ENCODE assay signal across 19 mouse cellular contexts in genomic region chr5:91147001-91147400, GRCm38 (mm10). TPM values are rescaled to one million over a fixed set of nuclear protein-coding genes. Genes with fewer than 3 reads are reported as not detected.
"Had no signal": no experiment of that assay in that cellular context is flagged by ENCODE, and none has a peak within 500 bp of the region (broad histone marks: within the 10 kb centered on the region; RNA-seq: fewer than 3 reads in every experiment).

No protein-coding gene starts in this region.

- H3K4me1 ChIP-seq: neural tube, embryonic 12.5 days; neural tube, embryonic 13.5 days; neural tube, embryonic 15.5 days; stomach, embryonic 15.5 days had no signal

- H3K36me3 ChIP-seq: neural tube, embryonic 12.5 days; neural tube, embryonic 13.5 days; neural tube, embryonic 15.5 days; stomach, embryonic 15.5 days had no signal

- H3K9me3 ChIP-seq: neural tube, embryonic 12.5 days; stomach, embryonic 15.5 days had no signal

- H3K4me2 ChIP-seq: neural tube, embryonic 12.5 days; neural tube, embryonic 13.5 days; neural tube, embryonic 15.5 days; stomach, embryonic 15.5 days had no signal

- H3K27ac ChIP-seq: neural tube, embryonic 12.5 days; neural tube, embryonic 13.5 days; neural tube, embryonic 15.5 days; stomach, embryonic 15.5 days; stomach, postnatal 0 days had no signal

- H3K27me3 ChIP-seq: neural tube, embryonic 12.5 days; neural tube, embryonic 15.5 days; stomach, embryonic 15.5 days had no signal

- H3K9ac ChIP-seq: neural tube, embryonic 12.5 days; neural tube, embryonic 13.5 days; neural tube, embryonic 15.5 days; stomach, embryonic 15.5 days had no signal

- H3K4me3 ChIP-seq: neural tube, embryonic 12.5 days; neural tube, embryonic 13.5 days; neural tube, embryonic 15.5 days; stomach, embryonic 15.5 days had no signal

- DNase-seq: retina, postnatal 1 day; right cerebral cortex, adult 18-20 months; right cerebral cortex, postnatal 25 days; right cerebral cortex, postnatal 4 days; spleen, adult 18-20 months; thymus, adult 18-20 months; thymus, adult 2 months; thymus, postnatal 14 days; thymus, postnatal 25 days; thymus, postnatal 36 days; thymus, postnatal 4 days had no signal

RNA-seq across cellular contexts. Expression of gene Areg, which starts 7.6 kb away (rescaled TPM):
- total RNA-seq: neutrophil, adult 5-6 weeks had no signal
- polyA plus RNA-seq: spleen, adult 2 months; testis, adult 2 months had no signal
